Mouse (Mus musculus) cerebellum, postnatal 36 days (tissue): Measurements from ENCODE around the gene Lrrc29.

Experiments
- DNase-seq, 2 experiments: peaks; one replicate each; pipeline ENCODE4 v3.0.0; 2021 to 2022; ENCODE audit warnings: mixed read lengths in 2 of 2

Gene Lrrc29

GRCm38 (mm10) chr8:105264024-105264982 lies 61.8 kb downstream of the Lrrc29 start, which contains the start of the genes Tradd and Fbxl8:
Tradd (minus strand) TSS chr8:105264609.
Fbxl8 (plus strand) TSS chr8:105264648.
- peak; percentile 49 to 59 for DNase-seq

- DNase-seq, result no peak
Measured at GRCm38 (mm10) chr8:105263244-105263912, 62.7 kb downstream of the Lrrc29 start.
